Mouse (Mus musculus) hematopoietic stem cell, adult 5-6 weeks (primary cell): ENCODE measurements around the gene Ap3d1. TPM values are rescaled to one million over a fixed set of nuclear protein-coding genes. Genes with fewer than 3 reads are reported as not detected.
A peak's percentile ranks its signal among the peaks of the same experiment; 100 is the strongest.

Experiments
- ATAC-seq, 2 experiments: fragments of 125-278 bp in 1 of 2; replicated peaks in 1 of 2; 2 replicates each; pipeline ENCODE4 v1.8.0; 2016 to 2017; ENCODE audit warnings: inconsistent platforms in 2 of 2, mild to moderate bottlenecking in 2 of 2, moderate number of reproducible peaks in 2 of 2, low read depth in 1 of 2, moderate TSS enrichment in 1 of 2; ENCODE audit not compliant: low FRiP score in 2 of 2, poor library complexity in 2 of 2, severe bottlenecking in 2 of 2, insufficient read depth in 1 of 2, low TSS enrichment in 1 of 2
- total RNA-seq: library from RNA; stranded (forward); fragments of 172-1452, 232-1000 nt; gene quantifications from 2 replicates; pipeline ENCODE4 v1.2.3, GENCODE M21; 2017

Ap3d1 gene
- total RNA-seq, 1 experiment from 2014 or later = 37.7 TPM

GRCm38 (mm10) chr10:80763502-80763901, 21.4 kb upstream of the Ap3d1 start:
- ATAC-seq = peak in 1 of 2 experiments; percentile 27; a peak in 1 of 4 replicates

GRCm38 (mm10) chr10:80761821-80762220, 19.8 kb upstream of the Ap3d1 start:
- ATAC-seq = no peak

GRCm38 (mm10) chr10:80760596-80761524, 18.8 kb upstream of the Ap3d1 start:
- ATAC-seq = no peak

GRCm38 (mm10) chr10:80758651-80759050, 16.6 kb upstream of the Ap3d1 start:
- ATAC-seq = no peak

- ATAC-seq = peak; percentile 65 to 81
Measured at GRCm38 (mm10) chr10:80757717-80758116, 15.7 kb upstream of the Ap3d1 start.

- ATAC-seq = no peak
Measured at GRCm38 (mm10) chr10:80756967-80757366, 14.9 kb upstream of the Ap3d1 start.

GRCm38 (mm10) chr10:80756509-80756908, 14.4 kb upstream of the Ap3d1 start:
- ATAC-seq = no peak

GRCm38 (mm10) chr10:80756099-80756498, 14.0 kb upstream of the Ap3d1 start:
- ATAC-seq = no peak

- ATAC-seq = no peak
Measured at GRCm38 (mm10) chr10:80755291-80756015, 13.4 kb upstream of the Ap3d1 start.

- peak; percentile 62 to 76 for ATAC-seq
Measured at GRCm38 (mm10) chr10:80754594-80755290, 12.7 kb upstream of the Ap3d1 start, which contains the start of gene Dot1l. Gene Dot1l (plus strand): TSS chr10:80755206.

- peak; percentile 31 to 40; a peak in 3 of 4 replicates for ATAC-seq
Measured at GRCm38 (mm10) chr10:80752079-80752625, 10.1 kb upstream of the Ap3d1 start.

- peak; percentile 47 to 63 for ATAC-seq
Measured at GRCm38 (mm10) chr10:80751188-80751832, 9.2 kb upstream of the Ap3d1 start.

- no peak for ATAC-seq
Measured at GRCm38 (mm10) chr10:80748609-80749008, 6.5 kb upstream of the Ap3d1 start.

- 0 out of 4 replicates have a peak, but pooled peaks have one; percentile 34 to 40 for ATAC-seq
Measured at GRCm38 (mm10) chr10:80747410-80747809, 5.3 kb upstream of the Ap3d1 start.

GRCm38 (mm10) chr10:80744262-80744661, 2.2 kb upstream of the Ap3d1 start:
- peak in 1 of 2 experiments; percentile 36; a peak in 2 of 4 replicates for ATAC-seq

- ATAC-seq = no peak
Measured at GRCm38 (mm10) chr10:80741634-80742179, 357 bp downstream of the Ap3d1 start.

- no peak for ATAC-seq
Measured at GRCm38 (mm10) chr10:80741146-80741545, 918 bp downstream of the Ap3d1 start.
